Mouse (Mus musculus) bone marrow macrophage, adult 2 months (primary cell): ENCODE measurements around the gene Cdkn3.

ENCODE experiments used
- CTCF ChIP-seq: IDR thresholded peaks from 2 replicates; pipeline ENCODE4 v1.5.1; 2012; ENCODE audit warnings: low read depth, mild to moderate bottlenecking, low read length, moderate library complexity
- POLR2A ChIP-seq: IDR thresholded peaks from 2 replicates; pipeline ENCODE4 v1.6.1; 2012; ENCODE audit warnings: mild to moderate bottlenecking, low read depth, low read length, borderline replicate concordance

DNA sequence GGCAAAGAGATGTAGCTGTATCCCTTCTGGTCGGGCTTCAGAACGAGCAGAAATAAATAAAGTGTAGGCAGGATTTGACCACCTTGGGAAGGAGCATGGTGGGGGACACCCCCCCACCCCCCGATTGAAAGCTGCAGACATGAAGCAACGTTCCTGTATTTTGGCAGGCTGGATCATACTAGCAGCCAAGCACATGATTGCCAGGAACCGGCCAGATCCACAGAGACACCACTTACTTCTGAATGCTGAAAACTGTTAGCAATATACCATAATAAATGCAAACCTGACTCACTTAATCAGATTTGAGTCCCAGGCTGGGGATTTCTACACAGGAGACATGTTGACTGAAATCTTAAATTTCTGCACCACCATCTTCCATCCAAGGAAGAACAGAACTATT is 26.1 kb upstream of the Cdkn3 start:
- TF ChIP-seq CTCF (no peak), POLR2A (no peak)
